Mouse (Mus musculus): ENCODE data around the gene Snx14.

- TF ChIP-seq CTCF (IDR thresholded peaks at IDR 0.05; ENCODE audit: low read depth) (no peak), EP300 (optimal IDR thresholded peaks at IDR 0.05) (no peak)
These were observed 87.6 kb downstream of the Snx14 start for GRCm38 (mm10) chr9:88351163-88351562.
